Mouse (Mus musculus) lung, postnatal 36 days (tissue): ENCODE measurements around the gene Pnp2.
A peak's percentile ranks its signal among the peaks of the same experiment; 100 is the strongest.
"Not testable (repeated sequence)": the region's sequence is repeated elsewhere in the genome, so short reads cannot be mapped to it uniquely, and the experiment has no call there.

ENCODE experiments used
- DNase-seq: peaks from one replicate; pipeline ENCODE4 v3.0.0; 2022; ENCODE audit warnings: mixed read lengths

Gene Pnp2

DNA sequence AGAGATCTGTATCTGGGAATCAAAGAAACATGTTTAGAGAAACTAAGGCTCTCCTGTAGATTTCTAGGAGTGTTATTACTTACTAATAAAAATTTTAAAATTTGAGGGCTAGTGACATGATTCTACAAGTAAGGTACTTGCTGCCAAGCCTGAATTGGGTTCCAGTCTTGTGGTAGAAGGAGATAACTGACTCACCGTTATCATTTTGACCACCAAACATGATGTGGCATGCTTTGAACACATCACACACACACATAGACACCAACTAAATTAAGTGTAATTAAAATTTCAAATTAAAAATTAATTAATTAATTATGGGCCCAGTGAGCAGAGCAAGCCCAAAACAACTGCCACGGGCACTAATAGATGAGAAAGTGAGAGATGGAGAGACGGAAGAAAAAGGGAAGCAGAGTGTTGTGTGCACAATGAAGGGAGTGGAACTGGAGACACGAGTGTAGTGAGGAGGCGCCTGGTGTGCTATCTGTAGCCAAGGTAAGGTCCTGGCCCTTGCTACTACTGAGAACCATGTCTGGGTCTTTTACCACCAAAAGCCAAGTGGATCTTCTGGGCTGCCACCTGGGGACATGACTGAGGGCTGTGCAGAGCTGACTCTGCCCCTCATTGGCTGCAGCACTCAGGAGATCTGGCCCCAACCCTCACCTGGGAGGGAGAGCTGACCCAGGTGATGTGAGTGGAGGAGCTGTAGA, 2.6 kb downstream of the Pnp2 start:
- DNase-seq: not testable (repeated sequence)

DNA sequence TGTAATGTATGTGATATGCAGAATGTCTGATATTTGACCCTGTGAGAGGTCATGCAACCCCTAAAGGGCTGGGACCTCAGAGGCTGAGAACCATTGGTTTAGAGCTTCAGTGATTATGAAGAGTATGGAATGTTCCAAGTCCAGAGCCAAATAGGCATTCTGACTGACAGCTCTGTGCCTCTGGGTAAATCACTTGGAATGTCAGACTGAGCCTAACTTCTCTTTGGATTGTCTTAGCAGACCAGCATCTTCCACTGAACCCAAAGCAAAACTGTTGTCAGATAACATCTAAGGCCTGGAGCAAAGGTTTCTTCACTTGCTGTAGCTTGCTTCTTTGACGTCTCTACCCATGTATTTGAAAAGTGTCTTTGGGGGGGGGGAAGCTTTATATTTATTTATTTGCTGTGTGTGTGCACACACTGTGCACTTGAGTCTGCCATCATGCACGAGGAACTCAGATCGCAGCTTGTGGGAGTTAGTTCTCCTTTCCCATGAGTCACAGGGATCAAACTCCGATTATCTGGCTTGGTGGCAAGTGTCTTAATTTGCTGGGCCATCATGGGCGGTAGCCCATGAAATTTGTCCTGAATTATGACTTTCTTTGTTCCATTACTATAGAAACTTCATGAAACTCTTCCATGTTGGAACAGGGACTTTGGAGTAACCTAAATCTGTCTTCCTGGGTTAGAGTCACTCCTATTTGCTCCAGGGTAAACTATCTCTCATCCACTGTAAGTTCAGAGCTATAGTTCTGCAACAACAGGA, 12.6 kb downstream of the Pnp2 start:
- no peak for DNase-seq

DNA sequence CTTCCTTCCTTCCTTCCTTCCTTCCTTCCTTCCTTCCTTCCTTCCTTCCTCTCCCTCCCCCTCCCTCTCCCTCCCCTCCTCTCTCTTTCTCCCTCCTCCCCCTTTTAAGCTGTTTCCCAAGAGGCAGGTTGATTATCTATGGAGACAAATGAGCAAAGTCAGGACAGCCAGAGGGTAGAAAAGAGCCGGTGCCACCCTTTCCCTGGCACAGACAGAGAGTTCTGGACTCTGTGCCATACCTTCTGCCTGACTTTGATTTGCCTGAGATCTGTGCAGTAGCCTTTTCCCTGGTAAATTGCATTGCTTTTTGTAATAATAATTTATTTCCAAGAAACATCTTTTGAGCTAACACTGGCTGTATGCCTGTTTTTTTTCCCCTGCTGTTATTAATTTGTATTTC, 13.2 kb downstream of the Pnp2 start:
- DNase-seq: no peak

DNA sequence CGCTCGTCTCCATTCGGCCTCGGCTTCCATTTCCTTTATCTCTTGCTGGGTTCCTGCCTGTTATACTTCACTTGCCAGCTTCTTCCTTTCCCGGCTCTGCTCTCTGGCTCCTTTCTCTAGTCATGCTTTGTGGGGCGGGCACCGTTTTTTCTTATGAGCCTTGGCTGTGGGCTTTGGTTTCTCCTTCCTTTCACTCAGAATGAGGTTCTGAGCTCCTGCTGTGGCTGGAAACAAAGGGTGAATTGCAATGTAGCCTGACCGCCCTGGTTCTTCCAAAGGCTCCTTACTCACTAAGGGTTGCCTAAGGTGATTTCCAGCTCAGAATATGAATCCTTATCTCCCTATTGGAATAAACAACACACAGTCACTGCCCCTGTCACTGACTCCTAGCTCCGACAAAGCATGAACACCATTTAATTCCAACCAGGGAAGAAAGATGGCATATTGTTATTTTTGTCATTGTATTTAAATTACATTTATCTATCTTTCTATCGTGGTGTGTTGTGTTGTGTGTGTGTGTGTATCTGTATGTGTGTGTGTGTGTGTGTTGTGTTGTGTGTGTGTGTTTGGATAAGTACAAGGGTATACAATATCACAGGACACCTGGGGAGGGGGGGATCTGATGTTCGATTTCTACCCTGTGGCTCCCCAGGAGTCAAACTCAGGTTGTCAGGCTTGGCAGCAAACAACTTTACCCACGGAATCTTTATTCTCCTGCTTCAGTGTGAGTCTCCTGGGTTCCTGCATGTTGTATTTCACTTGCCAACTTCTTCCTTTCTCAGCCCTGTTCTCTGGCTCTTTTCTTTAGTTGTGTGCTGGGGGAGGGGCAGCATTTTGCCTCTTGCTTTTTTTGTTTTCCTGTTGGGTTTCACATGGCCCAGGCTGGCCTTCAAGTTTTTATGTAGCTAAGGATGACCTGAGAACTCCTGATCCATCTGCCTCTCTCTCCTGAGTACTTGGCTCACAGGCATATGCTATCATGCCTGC, 14.1 kb downstream of the Pnp2 start:
- peak; percentile 38 for DNase-seq

DNA sequence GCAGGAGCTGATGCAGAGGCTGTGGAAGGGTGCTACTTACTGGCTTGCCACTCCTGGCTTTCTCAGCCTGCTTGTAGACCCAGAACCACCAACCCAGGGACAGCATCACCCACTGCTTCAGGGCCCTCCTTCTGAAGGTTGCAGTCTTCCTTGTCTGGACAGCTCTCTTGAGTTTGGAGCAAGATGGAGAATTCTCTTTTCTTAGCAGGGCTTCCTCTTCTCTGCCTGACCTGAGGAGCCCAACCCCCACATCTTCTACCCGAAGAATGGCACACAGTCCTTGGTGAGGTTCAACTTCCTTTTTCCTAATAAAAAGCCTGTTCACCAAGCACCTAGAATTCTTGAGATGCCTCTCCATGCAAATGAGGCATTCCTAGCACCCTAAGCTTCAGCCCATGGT, 15.0 kb downstream of the Pnp2 start:
- DNase-seq: no peak

DNA sequence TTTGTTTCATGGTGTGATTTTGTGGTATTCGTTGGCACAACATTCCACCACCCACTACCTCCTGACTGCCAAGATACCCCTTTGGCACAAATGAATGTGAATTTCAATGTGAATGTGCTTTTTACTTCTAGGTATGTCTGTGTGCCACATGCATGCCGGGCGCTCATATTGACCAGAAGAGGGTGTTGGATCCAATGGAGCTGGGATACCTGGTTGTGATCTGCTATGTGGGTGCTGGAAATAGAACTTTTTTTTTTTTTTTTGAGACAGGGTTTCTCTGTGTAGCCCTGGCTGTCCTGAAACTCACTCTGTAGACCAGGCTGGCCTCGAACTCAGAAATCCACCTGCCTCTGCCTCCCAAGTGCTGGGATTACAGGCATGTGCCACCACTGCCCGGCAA, 17.3 kb downstream of the Pnp2 start:
- DNase-seq: not testable (repeated sequence)

DNA sequence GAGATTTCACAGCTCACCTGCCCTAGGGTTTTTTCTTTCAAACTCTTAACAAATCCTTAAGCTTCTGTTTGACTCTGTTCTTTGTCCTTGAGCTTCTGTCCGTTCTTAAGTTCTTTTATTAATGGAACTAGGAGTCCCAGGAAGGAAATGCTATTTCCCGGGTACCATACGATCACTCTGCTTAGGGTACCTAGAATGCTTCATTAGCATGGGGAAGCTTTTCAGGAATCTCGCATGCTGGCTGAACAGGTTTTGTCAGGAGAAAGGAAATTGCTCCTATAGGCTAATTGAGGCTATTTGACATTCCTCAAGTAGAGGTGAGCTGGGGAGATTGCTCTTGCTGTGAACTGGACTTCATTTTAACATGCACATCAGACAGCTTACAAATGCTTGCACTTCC, 17.9 kb downstream of the Pnp2 start:
- DNase-seq: no peak

DNA sequence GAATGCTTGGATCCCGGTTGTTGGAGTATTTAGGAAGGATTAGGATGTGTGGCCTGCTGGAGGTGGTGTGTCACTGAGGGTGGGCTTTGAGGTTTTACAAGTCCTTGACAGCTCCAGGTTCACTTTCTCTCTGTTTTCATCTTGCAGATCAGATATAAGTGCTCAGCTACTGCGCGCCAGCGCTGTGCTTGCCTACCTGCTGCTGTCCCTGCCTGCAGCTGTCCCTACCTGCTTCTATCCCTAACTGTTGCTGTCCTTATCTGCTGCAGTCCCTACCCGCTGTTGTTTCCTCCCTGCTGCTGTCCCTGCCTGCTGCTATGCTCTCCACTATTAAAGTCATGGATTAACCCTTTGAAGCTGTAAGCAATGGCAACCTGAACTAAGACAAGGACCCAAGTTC, 19.2 kb downstream of the Pnp2 start:
- no peak for DNase-seq

DNA sequence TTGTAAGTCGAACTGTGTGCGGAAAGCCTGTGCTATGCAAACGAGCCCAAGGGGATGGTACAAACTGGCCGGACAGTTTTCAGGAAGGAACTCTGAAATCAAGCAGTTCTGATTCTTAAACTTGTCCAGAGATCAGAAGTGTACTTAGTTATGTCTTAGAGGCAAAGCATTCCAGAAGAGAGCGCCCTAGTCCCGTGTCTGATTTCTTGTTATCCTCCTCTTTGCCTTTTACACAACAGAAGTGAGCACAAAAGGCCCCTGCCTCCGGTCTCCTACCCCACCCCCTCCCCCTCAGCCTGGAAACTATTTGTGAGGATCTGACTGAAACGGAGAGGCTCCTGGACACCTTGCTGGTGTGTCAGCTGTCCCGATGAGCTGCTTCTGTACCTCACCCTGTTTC, 20.9 kb downstream of the Pnp2 start:
- DNase-seq: peak; percentile 35

DNA sequence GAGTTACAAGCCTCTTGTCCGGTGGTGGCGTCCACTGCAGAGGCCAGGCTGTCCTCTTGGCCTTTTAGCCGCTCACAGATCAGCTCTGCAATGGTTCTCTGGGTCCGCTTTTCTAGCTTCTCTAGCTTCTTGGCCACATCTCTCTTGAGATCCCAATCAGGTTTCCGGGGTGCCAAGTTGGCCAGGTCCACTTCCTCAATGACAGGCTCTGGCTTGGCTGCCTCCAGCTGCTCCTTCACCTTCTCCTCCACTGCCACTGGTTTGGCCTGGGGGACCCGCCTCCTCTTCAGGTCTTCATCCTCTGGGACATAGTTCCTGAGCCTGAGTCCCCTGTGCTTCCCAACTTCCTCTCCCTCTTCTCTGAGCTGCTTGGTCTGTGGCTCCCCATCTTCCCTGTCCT, 22.7 kb downstream of the Pnp2 start:
- DNase-seq: not testable (repeated sequence)

DNA sequence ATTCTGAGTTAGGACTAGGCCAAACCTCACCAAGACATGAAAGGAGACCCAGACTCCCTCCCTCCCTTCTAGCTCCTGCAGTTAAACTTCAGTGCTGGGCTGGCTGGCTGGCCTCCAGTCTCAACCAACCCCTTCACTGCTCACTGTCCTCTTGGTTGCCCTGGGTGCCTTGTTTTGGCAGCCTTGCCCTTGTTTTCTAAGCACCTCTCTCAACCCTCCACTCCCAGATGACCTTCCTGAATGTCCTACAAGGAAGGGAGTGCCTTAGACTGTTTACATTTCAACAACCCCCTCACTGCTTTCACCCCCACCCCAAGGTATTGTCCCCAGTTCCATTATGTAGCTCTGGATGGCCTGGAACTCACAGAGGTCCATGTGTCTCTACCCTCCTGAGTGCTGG, 23.8 kb downstream of the Pnp2 start:
- DNase-seq: no peak

DNA sequence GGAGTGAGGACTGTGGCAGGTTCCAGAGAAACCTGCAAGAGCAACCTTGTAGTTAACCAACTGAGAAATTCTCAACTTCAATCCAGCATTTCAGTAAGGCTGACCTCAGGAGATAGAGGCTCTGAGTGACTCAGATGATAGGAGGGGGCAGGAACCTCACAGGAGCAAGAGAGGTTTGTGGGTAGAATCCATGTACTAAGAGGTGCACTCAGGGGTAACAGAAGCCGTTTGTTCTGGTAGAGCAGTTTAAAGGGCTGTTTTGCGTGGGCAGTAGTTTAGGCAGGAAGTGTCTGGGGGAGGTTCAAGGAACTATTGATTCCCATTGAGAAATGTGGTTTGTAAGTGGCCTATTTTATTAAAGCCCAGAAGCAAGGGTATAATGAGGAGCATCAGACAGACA, 25.4 kb downstream of the Pnp2 start:
- DNase-seq: no peak

DNA sequence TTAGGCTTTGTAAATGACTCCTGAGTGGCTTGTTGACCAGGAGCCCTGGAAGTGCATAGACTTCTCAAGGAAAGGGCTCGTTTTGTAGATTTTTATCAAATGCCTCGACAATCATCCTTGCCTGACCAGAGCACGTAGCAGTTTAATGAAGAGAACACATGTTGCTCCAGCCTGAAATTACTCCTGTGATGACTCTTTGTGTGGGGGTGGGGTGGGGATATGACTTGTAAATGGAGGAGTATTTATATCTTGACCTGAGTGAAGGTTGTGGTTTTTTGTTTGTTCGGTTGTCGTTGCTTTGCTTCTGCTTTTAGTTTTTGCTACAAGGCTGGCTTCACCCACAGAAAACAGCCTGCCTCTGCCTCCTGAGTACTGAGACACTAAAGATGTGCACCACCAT, 26.0 kb downstream of the Pnp2 start:
- DNase-seq: no peak

DNA sequence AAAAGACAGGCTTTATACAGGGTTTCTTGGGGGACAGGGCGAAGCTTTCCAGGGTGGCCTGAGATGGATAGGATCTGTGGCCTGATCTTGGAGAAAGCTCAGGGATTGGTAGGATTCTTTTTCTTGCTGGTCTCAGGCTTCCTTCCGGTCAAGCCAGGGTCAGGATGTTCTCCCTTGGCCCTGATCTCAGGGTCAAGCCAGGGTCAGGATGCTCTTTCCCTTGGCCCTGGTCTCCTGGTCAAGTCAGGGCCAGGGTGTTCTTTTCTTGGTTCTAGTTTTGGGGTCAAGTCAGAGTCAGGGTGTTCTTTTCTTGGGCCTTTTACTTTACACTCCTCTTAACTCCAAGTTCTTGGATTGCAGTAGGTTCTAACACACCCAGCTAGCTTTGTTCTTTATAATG, 31.9 kb downstream of the Pnp2 start:
- DNase-seq: peak; percentile 35

DNA sequence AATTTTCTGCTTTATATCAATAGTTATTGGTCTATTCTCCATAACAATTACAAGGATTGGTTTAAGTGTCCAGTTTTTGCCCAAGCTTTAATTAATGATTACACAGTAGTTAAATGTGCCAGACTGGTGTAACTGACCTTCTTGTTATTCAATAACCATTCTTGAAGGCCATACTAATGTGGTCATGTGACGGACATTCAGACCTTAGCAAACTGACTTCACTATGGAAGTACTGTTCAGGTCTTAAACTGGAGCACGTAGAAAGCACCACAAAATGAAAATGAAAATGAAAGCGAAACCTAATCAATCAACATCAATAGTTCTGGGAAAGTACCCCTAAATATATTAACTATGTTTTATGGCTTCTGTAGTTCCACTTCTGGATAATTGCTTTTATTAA, 35.2 kb downstream of the Pnp2 start:
- DNase-seq: no peak

DNA sequence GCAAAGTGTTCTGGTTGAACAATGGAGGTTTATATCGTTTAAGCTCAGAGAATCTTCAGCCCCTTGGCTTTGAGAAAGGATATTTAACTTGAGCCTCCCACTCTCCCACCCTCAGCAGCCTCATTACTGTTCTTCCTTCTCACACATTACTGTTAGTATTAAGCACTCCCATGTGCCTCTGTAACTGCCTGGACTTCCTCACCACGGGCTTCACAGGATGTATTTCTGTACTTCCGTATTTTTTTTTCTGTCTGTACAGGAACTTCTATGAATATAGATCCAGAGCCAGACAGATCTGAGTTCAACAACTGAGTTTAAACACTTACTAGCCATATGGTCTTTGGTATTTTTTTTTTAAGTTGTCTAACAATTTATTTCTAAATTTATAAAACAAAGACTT, 41.3 kb downstream of the Pnp2 start:
- DNase-seq: peak; percentile 27

DNA sequence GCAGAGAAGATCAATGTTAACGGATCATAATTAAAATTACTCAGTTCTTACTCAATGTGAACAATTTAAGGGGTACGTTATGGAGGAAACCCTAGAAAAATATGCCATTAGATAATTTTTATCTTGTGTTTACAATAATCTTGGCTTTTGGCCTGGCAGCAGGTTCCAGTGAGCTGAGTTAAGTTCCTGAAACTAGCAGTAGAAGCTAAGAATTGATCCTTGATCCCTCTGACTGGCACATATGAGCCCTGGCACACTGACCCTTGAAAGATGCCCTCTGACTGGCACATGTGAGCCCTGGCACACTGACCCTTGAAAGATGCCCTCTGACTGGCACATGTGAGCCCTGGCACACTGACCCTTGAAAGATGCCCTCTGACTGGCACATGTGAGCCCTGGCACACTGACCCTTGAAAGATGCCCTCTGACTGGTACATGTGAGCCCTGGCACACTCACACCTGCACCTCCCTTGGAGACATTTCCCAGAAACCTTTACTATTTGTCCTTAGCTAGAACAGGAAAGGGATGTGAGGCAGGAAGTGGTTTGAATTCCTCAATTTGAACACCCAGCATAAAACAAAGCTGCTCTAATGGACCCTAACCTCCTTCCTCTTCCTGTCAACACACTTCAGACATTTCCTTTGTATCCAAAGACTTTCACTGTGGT, 42.3 kb downstream of the Pnp2 start:
- peak; percentile 43 for DNase-seq

DNA sequence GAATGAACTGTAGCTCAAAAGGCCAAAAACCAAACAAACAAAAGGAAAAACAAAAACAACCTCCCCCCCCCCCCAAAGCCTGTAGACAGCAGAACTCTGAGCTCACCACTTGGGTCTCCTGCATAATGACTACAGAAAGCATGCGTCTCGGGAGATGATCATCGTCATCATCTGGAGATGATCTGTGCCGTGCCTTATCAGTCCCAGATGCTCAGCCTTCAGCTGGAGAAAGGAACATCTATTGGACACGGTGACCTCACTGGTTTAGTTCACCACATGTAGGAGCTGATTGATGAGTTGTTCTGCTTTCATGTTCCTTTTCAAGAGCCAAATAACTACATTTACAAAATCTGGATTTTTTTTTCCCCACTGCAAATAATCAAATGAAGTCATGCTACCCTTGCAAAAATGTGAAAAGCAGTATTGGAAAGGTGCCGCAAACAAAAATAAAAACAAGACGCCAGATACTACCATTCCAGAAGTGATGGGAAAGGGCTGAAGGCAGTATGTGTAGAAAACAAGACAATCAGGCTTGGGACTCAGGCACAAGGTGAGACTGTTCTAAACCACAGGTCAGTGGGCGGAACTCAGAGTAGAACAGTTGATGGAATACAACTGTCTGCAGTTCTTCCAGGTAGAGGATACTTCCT, 51.5 kb downstream of the Pnp2 start, which contains the start of gene Rnase10:
TSS of gene Rnase10 (plus strand) at position 600 of the 650 bp plus-strand sequence.
- no peak for DNase-seq

DNA sequence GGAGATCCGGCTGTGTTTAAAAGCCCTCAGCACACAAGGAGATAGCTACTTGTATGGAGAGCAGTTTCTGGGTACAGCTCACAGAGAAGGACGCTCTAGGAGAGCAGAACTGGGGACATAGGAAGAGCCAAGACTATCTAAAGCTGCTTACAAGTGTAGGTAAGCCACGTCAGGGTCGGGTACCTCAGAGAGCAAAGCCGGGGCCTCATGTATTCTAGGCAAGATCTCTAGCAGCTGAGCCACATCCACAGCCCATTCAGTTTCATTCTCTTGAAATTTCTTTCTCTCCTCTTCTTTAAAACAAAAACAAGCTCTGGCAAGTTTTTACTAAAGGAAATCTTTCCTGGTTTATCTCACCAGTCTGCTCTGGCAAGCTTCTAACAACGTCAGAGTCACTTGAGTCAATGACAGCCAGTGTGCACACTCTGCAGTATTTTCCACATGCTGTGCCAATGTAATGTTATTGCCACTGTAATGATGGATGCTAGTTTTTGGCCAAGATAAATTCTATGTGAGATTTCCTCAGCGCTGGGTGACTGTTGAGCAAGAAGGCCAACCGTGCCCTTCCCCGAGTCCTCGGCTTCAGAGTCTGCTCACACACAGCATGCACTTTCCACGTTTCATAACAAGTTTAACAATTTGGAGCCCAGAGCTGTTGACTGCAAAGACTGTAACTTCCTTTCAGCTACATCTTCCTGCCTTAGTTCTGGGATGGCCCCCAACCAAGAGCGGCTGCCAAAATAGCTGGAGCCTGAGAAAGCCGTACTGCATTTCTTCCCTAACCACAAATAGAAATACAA, 52.3 kb downstream of the Pnp2 start:
- DNase-seq: peak; percentile 81

DNA sequence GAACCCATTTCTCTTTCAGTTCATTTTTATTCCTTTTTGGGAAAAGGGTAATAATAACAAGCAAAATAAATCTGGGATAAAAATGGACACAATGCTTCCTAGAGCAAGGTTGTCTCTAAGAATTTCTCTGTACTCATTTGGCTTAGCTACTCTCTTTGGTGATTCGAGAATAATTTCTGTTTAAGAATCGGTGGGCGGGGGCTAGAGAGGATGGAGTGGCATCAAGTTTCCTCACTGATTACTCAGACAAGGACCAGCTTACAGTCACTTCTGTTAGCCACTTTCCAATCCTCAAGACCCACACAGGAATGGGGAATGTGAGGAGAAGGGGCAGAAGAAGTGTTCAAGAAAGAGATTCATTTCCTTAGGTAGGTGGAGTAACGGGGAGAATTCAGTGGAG, 53.0 kb downstream of the Pnp2 start:
- no peak for DNase-seq

DNA sequence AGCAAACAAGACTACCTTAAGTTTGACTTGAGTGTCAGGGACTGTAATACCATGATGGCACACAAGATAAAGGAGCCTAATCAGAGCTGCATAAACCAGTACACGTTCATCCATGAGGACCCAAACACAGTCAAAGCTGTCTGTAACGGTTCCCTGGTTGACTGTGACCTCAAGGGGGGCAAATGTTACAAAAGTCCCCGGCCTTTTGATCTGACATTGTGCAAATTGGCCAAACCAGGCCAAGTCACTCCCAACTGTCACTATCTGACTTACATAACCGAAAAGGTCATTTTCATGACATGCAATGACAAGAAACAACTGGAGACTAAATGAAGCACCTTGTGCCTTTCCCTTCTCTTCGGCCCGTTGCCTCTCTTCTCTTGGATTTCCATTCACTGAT, 53.8 kb downstream of the Pnp2 start:
- peak; percentile 48 for DNase-seq
